Mouse (Mus musculus) urinary bladder, postnatal 14 days (tissue): ENCODE measurements at regions not wholly inside any gene's neighbourhood (a gene's known extent, or its start where the extent isn't known, plus 50 kb on each side); places are given as distances from the start of the nearest gene placed in this dataset.

Experiments used
- DNase-seq: peaks from one replicate; pipeline ENCODE4 v3.0.0; 2021; ENCODE audit warnings: low spot score

DNA sequence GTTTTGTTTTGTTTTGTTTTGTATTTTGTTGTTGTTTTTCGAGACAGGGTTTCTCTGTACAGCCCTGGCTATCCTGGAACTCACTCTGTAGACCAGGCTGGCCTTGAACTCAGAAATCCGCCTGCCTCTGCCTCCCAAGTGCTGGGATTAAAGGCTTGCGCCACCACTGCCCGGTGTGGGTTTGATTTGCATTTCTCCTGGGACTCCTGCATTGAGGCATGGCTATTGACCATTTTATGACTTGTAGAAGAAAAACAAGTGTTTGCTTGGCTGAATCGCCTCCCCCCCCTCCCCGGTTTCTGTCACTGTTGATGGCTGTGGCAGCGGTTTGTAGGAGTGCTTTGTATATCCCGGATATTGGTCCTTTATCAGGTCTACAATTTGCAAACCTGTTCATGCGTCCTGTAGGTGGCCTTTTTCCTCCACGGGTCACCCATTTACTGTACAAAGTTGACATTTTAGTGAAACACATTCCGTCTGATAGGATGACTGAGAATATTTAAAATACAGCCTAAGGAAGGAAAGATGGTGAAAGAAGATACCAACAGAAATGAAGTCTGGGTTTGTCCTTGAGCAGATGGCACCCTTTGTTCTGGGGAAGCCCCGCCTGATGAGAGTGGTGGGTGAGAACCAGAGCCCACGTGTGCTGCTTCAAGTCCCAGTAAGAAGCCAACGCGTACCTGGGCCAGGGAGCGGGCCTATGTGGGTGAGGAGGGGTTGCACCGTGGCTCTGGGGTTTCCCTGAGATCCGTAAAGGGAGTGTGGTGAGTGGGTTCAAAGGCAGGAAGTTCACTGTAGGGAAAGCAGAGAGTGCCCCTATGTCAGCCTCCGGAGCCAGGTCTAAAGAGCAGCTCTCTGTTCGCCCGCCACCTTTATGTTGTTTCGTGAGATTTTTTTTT, 52.6 kb upstream of the Smndc1 start:
- DNase-seq = no peak

DNA sequence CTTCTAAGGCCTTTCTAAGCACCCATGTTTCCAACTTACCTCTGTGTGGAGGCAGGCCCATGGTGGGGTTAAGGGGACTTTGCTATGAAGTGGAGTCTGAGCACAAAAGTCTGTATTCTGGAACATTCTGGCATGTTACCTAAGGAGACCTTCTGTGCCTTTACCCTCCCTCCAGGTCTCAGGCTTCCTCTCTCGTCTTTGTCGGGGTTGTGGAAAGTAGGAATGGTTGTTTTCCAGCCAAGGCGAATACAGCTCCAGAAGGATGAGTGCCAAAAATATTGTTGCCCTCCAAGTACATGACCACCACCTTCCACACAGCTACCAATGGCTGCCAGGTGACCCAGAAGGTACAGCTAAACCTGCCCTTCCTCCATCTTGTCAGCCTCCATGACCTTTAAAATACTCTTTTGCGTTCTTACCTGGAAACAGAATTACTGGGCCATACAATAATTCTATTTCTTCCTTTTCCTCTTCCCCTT, 51.8 kb upstream of the Smndc1 start:
- no peak for DNase-seq

DNA sequence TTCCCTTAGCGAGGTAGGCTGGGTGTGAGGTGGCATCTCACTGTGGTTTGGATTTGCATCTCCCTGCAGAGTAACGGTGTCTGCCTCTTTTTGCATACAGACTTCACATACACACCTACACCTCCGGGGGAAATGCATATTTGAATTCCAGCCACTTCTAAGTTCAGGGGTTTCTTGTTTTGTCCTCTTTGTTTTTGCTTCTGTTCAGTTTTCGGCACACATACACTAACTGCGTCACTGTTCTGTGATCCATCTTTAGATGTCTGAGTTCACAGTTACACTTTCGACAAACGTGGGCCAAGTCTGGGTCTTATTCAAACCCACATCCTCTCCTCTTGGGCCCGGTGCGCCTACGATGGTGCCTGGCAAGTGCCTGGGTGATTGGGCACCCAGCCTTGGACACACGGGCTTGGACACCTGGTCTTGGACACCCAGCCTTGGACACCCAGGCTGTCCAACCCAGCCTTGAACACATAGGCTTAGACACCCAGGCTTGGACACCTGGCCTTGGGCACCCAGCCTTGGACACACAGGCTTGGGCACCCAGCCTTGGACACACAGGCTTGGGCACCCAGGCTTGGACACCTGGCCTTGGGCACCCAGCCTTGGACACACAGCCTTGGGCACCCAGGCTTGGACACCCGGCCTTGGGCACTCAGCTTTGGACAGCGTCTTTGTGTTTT, 51.2 kb upstream of the Smndc1 start:
- no peak for DNase-seq

DNA sequence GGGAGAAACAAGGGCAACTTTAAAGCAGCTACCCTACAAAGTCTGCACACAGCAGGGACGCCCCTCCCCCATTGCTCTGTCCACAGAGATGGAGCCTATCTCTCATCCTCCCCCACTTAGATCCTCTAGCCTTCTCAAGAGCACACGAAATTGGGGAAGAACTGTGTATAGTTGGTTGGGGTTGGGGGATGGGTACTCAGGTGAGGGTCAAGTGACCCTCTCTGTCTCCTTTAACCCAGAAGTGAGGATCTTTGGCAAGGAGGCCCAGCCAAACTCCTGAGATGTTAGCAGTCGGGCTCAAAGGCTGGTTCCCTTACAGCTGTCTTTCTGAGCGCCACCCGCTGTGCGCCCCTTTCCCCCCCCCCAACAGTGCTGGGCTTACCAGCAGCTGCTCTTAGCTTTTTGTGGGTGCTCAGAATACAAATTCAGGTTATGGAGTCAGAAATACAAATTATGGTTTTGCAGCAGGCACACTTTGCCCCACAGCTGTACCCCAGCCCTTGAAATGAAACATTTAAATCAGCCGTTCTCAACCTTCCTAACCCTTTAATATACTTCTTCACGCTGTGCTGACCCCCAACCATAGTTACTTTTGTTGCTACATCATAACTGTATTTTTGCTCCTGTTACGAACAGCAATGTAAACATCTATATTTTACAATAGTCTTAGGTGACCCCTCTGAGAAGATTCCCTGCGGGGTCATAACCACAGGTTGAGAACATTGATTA, 50.1 kb upstream of the Smndc1 start:
- DNase-seq = no peak
